Mouse (Mus musculus) MEL (cell line): Measurements from ENCODE around the gene Slc25a11. TPM values are rescaled to one million over a fixed set of nuclear protein-coding genes. Genes with fewer than 3 reads are reported as not detected.

Source experiments
- DNase-seq: peaks from one replicate; pipeline ENCODE4 v3.0.0; 2011; ENCODE audit warnings: low read depth, low spot score
- H3K27ac ChIP-seq: 2 replicates; pipeline ENCODE4 v1.5.1; 2012; ENCODE audit warnings: low read depth, mild to moderate bottlenecking, control low read depth, low read length, moderate library complexity; ENCODE audit not compliant: control insufficient read depth
- H3K27me3 ChIP-seq, 2 experiments: fragments of 150-350 bp in 1 of 2; sonication (generic) in 1 of 2; 2 replicates each; pipeline ENCODE4 v1.6.1; 2012; ENCODE audit warnings: low read length in 2 of 2, mild to moderate bottlenecking in 2 of 2, improper control_type of control experiment in 1 of 2, moderate library complexity in 1 of 2; ENCODE audit not compliant: insufficient read depth in 2 of 2, control insufficient read depth in 1 of 2
- H3K36me3 ChIP-seq, 2 experiments: 2 replicates each; pipeline ENCODE4 v1.6.1; 2012 to 2014; ENCODE audit warnings: low read length in 2 of 2, improper control_type of control experiment in 1 of 2, inconsistent platforms in 1 of 2, mild to moderate bottlenecking in 1 of 2; ENCODE audit not compliant: insufficient read depth in 2 of 2, control insufficient read depth in 1 of 2
- H3K4me1 ChIP-seq, 2 experiments: fragments of 150-350 bp in 1 of 2; sonication (generic) in 1 of 2; 2 replicates each; pipeline ENCODE4 v1.6.1; 2012; ENCODE audit warnings: low read length in 2 of 2, improper control_type of control experiment in 1 of 2, mild to moderate bottlenecking in 1 of 2; ENCODE audit not compliant: insufficient read depth in 2 of 2, control insufficient read depth in 1 of 2
- H3K4me3 ChIP-seq, 2 experiments: fragments of 150-350 bp in 1 of 2; sonication (generic) in 1 of 2; 2 replicates each; pipeline ENCODE4 v1.5.1; 2012; ENCODE audit warnings: low read depth in 2 of 2, low read length in 2 of 2, mild to moderate bottlenecking in 2 of 2, moderate library complexity in 2 of 2, control low read depth in 1 of 2, improper control_type of control experiment in 1 of 2; ENCODE audit not compliant: control insufficient read depth in 1 of 2, insufficient read depth in 1 of 2
- H3K79me2 ChIP-seq: 2 replicates; pipeline ENCODE4 v1.6.1; 2012; ENCODE audit warnings: mild to moderate bottlenecking, low read length, moderate library complexity; ENCODE audit not compliant: control insufficient read depth, poor library complexity, insufficient read depth
- H3K9ac ChIP-seq: 2 replicates; pipeline ENCODE4 v1.6.1; 2012; ENCODE audit warnings: low read depth, mild to moderate bottlenecking, control low read depth, low read length, moderate library complexity; ENCODE audit not compliant: control insufficient read depth, poor library complexity, severe bottlenecking
- H3K9me3 ChIP-seq: fragments of 150-350 bp; sonication (generic); replicated peaks from 2 replicates; pipeline ENCODE4 v1.6.1; 2012; ENCODE audit warnings: mild to moderate bottlenecking, low read length, improper control_type of control experiment, moderate library complexity; ENCODE audit not compliant: insufficient read depth
- BHLHE40 ChIP-seq: IDR thresholded peaks from 2 replicates; pipeline ENCODE4 v1.6.1; 2012; ENCODE audit warnings: low read depth, mild to moderate bottlenecking, inconsistent platforms, low read length, improper control_type of control experiment, borderline replicate concordance
- CHD2 ChIP-seq: IDR thresholded peaks from 2 replicates; pipeline ENCODE4 v1.6.1; 2011; ENCODE audit warnings: low read length, improper control_type of control experiment
- CTCF ChIP-seq, 3 experiments: IDR thresholded peaks in 2 of 3; conservative IDR thresholded peaks in 1 of 3; 2 replicates each; pipeline ENCODE4 v1.5.1; 2011 to 2012; ENCODE audit warnings: low read length in 3 of 3, low read depth in 2 of 3, mild to moderate bottlenecking in 2 of 3, improper control_type of control experiment in 1 of 3, inconsistent platforms in 1 of 3, mixed read lengths in 1 of 3, moderate library complexity in 1 of 3; ENCODE audit not compliant: control insufficient read depth in 1 of 3, insufficient read depth in 1 of 3, poor library complexity in 1 of 3, severe bottlenecking in 1 of 3
- E2F4 ChIP-seq: IDR thresholded peaks from 2 replicates; pipeline ENCODE4 v1.6.1; 2011; ENCODE audit warnings: low read depth, low read length, improper control_type of control experiment, borderline replicate concordance
- ELF1 ChIP-seq: IDR thresholded peaks from 2 replicates; pipeline ENCODE4 v1.6.1; 2014; ENCODE audit warnings: low read depth, mild to moderate bottlenecking, inconsistent platforms, low read length, improper control_type of control experiment, moderate library complexity
- EP300 ChIP-seq, 2 experiments: IDR thresholded peaks; 2 replicates each; pipeline ENCODE4 v1.6.1; 2011; ENCODE audit warnings: improper control_type of control experiment in 2 of 2, low read length in 2 of 2, low read depth in 1 of 2, mild to moderate bottlenecking in 1 of 2
- ETS1 ChIP-seq: IDR thresholded peaks from 2 replicates; pipeline ENCODE4 v1.6.1; 2012; ENCODE audit warnings: low read depth, mild to moderate bottlenecking, inconsistent platforms, low read length, improper control_type of control experiment, moderate library complexity
- GABPA ChIP-seq: IDR thresholded peaks from 2 replicates; pipeline ENCODE4 v1.6.1; 2012; ENCODE audit warnings: low read depth, mild to moderate bottlenecking, inconsistent platforms, low read length, improper control_type of control experiment, moderate library complexity
- GATA1 ChIP-seq: IDR thresholded peaks from 2 replicates; pipeline ENCODE4 v1.6.1; 2011; ENCODE audit warnings: low read depth, low read length, improper control_type of control experiment
- HCFC1 ChIP-seq: IDR thresholded peaks from 2 replicates; pipeline ENCODE4 v1.6.1; 2012; ENCODE audit warnings: low read depth, mild to moderate bottlenecking, inconsistent platforms, low read length, improper control_type of control experiment, moderate library complexity
- JUND ChIP-seq: IDR thresholded peaks from 2 replicates; pipeline ENCODE4 v1.6.1; 2011; ENCODE audit warnings: low read depth, mild to moderate bottlenecking, improper control_type of control experiment, low read length
- KAT2A ChIP-seq: conservative IDR thresholded peaks from 2 replicates; pipeline ENCODE4 v1.6.1; 2012; ENCODE audit warnings: low read depth, low read length, improper control_type of control experiment, inconsistent platforms
- MAFK ChIP-seq: IDR thresholded peaks from 2 replicates; pipeline ENCODE4 v1.6.1; 2011; ENCODE audit warnings: low read depth, mild to moderate bottlenecking, low read length, improper control_type of control experiment, borderline replicate concordance
- MAX ChIP-seq: IDR thresholded peaks from 2 replicates; pipeline ENCODE4 v1.6.1; 2011; ENCODE audit warnings: low read length, improper control_type of control experiment
- MAZ ChIP-seq: IDR thresholded peaks from 2 replicates; pipeline ENCODE4 v1.6.1; 2012; ENCODE audit warnings: low read depth, mild to moderate bottlenecking, inconsistent platforms, low read length, improper control_type of control experiment
- MEF2A ChIP-seq: IDR thresholded peaks from 2 replicates; pipeline ENCODE4 v1.6.1; 2014; ENCODE audit warnings: low read depth, mild to moderate bottlenecking, inconsistent platforms, low read length, improper control_type of control experiment; ENCODE audit not compliant: poor library complexity, insufficient replicate concordance, severe bottlenecking; ENCODE audit errors: extremely low read depth
- MXI1 ChIP-seq: IDR thresholded peaks from 2 replicates; pipeline ENCODE4 v1.6.1; 2011; ENCODE audit warnings: mild to moderate bottlenecking, low read depth, low read length, improper control_type of control experiment
- MYC ChIP-seq: IDR thresholded peaks from 2 replicates; pipeline ENCODE4 v1.6.1; 2011; ENCODE audit warnings: low read depth, mild to moderate bottlenecking, low read length, improper control_type of control experiment, moderate library complexity
- NELFE ChIP-seq: IDR thresholded peaks from 2 replicates; pipeline ENCODE4 v1.6.1; 2011; ENCODE audit warnings: low read depth, low read length, improper control_type of control experiment
- NRF1 ChIP-seq: IDR thresholded peaks from 2 replicates; pipeline ENCODE4 v1.6.1; 2014; ENCODE audit warnings: low read depth, mild to moderate bottlenecking, inconsistent platforms, low read length, improper control_type of control experiment, moderate library complexity; ENCODE audit not compliant: poor library complexity, insufficient read depth, severe bottlenecking
- POLR2A ChIP-seq, 2 experiments: IDR thresholded peaks; 2 replicates each; pipeline ENCODE4 v1.6.1; 2011 to 2012; ENCODE audit warnings: low read length in 2 of 2, mild to moderate bottlenecking in 2 of 2, control low read depth in 1 of 2, improper control_type of control experiment in 1 of 2, low read depth in 1 of 2, moderate library complexity in 1 of 2; ENCODE audit not compliant: control insufficient read depth in 1 of 2, insufficient read depth in 1 of 2, poor library complexity in 1 of 2
- POLR2AphosphoS2 ChIP-seq: IDR thresholded peaks from 2 replicates; pipeline ENCODE4 v1.6.1; 2011; ENCODE audit warnings: low read length, improper control_type of control experiment
- POLR2AphosphoS5 ChIP-seq: IDR thresholded peaks from 2 replicates; pipeline ENCODE4 v1.6.1; 2012; ENCODE audit warnings: low read depth, borderline replicate concordance, mild to moderate bottlenecking, inconsistent platforms, low read length, moderate library complexity, mixed read lengths
- RCOR1 ChIP-seq: IDR thresholded peaks from 2 replicates; pipeline ENCODE4 v1.6.1; 2012; ENCODE audit warnings: low read depth, mild to moderate bottlenecking, inconsistent platforms, low read length, improper control_type of control experiment
- SIN3A ChIP-seq: IDR thresholded peaks from 2 replicates; pipeline ENCODE4 v1.6.1; 2012; ENCODE audit warnings: low read length, improper control_type of control experiment, inconsistent platforms
- SMC3 ChIP-seq: IDR thresholded peaks from 2 replicates; pipeline ENCODE4 v1.6.1; 2011; ENCODE audit warnings: low read depth, low read length, improper control_type of control experiment
- TAL1 ChIP-seq: IDR thresholded peaks from 2 replicates; pipeline ENCODE4 v1.6.1; 2012; ENCODE audit warnings: mild to moderate bottlenecking, inconsistent platforms, low read length, moderate library complexity, mixed read lengths
- TBP ChIP-seq: IDR thresholded peaks from 2 replicates; pipeline ENCODE4 v1.8.0; 2011; ENCODE audit warnings: low read depth, low read length, improper control_type of control experiment
- TCF12 ChIP-seq: IDR thresholded peaks from 2 replicates; pipeline ENCODE4 v1.6.1; 2014; ENCODE audit warnings: low read depth, mild to moderate bottlenecking, inconsistent platforms, low read length, improper control_type of control experiment, moderate library complexity
- UBTF ChIP-seq: IDR thresholded peaks from 2 replicates; pipeline ENCODE4 v1.6.1; 2012; ENCODE audit warnings: low read depth, mild to moderate bottlenecking, inconsistent platforms, low read length, improper control_type of control experiment, moderate library complexity, borderline replicate concordance; ENCODE audit not compliant: insufficient read depth
- USF1 ChIP-seq: IDR thresholded peaks from 2 replicates; pipeline ENCODE4 v1.6.1; 2014; ENCODE audit warnings: low read depth, mild to moderate bottlenecking, inconsistent platforms, low read length, improper control_type of control experiment, moderate library complexity
- USF2 ChIP-seq, 2 experiments: IDR thresholded peaks; 2 replicates each; pipeline ENCODE4 v1.6.1; 2011 to 2012; ENCODE audit warnings: improper control_type of control experiment in 2 of 2, low read length in 2 of 2, borderline replicate concordance in 1 of 2, inconsistent platforms in 1 of 2, low read depth in 1 of 2, mild to moderate bottlenecking in 1 of 2; ENCODE audit not compliant: insufficient read depth in 1 of 2
- ZC3H11A ChIP-seq: IDR thresholded peaks from 2 replicates; pipeline ENCODE4 v1.6.1; 2012; ENCODE audit warnings: low read depth, mild to moderate bottlenecking, inconsistent platforms, low read length, improper control_type of control experiment
- ZKSCAN1 ChIP-seq: IDR thresholded peaks from 2 replicates; pipeline ENCODE4 v1.6.1; 2012; ENCODE audit warnings: low read depth, mild to moderate bottlenecking, inconsistent platforms, low read length, improper control_type of control experiment, moderate library complexity
- ZMIZ1 ChIP-seq: IDR thresholded peaks from 2 replicates; pipeline ENCODE4 v1.6.1; 2012; ENCODE audit warnings: low read depth, mild to moderate bottlenecking, inconsistent platforms, low read length, improper control_type of control experiment, moderate library complexity
- ZNF384 ChIP-seq: IDR thresholded peaks from 2 replicates; pipeline ENCODE4 v1.6.1; 2012; ENCODE audit warnings: low read depth, mild to moderate bottlenecking, inconsistent platforms, low read length, improper control_type of control experiment
- polyA plus RNA-seq, 2 experiments: library from polyadenylated mRNA; stranded (reverse) in 1 of 2; unstranded in 1 of 2; fragments of >175 nt in 1 of 2; fragments of >200 nt in 1 of 2; gene quantifications; 2 replicates each; pipeline versions ENCODE4 v1.2.1 to v1.2.4; 2012; ENCODE audit warnings: low replicate concordance in 2 of 2, low read depth in 1 of 2; ENCODE audit not compliant: insufficient read length in 2 of 2, insufficient read depth in 1 of 2, missing spikeins in 1 of 2
- total RNA-seq: library from RNA; depleted of rRNA; stranded (reverse); fragments of 300-350 nt; gene quantifications from 2 replicates; pipeline ENCODE4 v1.2.3, GENCODE M21; 2012

Slc25a11 gene
- total and polyA plus RNA-seq, 3 experiments = 96.3 to 145 (median 114) TPM

DNA sequence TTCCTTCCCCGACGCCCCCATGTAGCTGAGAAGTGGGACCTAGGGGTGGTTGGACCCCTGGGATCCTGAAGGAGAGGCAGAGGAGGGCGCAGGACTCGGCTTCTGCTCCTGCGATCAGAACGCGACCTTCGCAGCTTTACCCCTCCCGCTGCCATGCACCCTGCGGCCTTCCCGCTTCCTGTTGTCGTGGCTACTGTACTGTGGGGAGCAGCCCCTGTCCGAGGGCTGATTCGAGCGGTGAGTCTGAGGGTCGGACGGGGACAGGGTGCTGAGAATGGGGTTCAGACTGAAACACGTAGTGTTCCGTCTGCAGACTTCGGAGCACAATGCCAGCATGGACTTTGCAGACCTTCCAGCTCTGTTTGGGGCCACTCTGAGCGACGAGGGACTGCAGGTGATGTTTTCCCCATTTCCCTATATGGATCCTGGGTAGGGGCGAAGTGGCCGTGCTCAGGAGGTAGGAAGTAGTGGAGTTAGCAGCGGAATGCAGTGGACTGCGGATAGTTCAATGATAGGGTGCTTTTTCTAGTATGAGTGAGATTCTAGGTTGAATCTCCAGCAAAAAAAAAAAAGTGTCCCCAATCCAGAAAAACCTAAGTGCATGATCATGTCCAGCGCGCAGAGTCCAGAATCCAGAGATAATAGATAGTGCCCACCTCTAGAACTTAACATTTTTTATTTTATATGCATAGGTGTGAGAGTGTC, 589 bp upstream of the Slc25a11 start:
- DNase-seq = peak; percentile 71
- H3K4me1 ChIP-seq = peaks cover 12 to 50% of the 10 kb centered on the region in 2 experiments
- no peaks in the 10 kb centered on the region for H3K27me3 ChIP-seq
- H3K4me3 ChIP-seq = peak overlapping the region; percentile 54 to 83
- H3K9me3 ChIP-seq = no peaks in the 10 kb centered on the region
- peak overlapping the region; percentile 95 for H3K27ac ChIP-seq
- peaks cover 15 to 53% of the 10 kb centered on the region in 2 experiments for H3K36me3 ChIP-seq
- peak overlapping the region; percentile 92 for H3K9ac ChIP-seq
- H3K79me2 ChIP-seq = peaks cover 66% of the 10 kb centered on the region
- TF ChIP-seq UBTF (no peak; the same call in 1 of the 2 replicates), RCOR1 (no peak), ZMIZ1 (peak; percentile 59), CHD2 (no peak), SMC3 (peak; percentile 9; the same call in 1 of the 2 replicates), SIN3A (peak; percentile 9; the same call in 1 of the 2 replicates), NELFE (peak; percentile 40), CTCF (IDR thresholded peaks at IDR 0.05 in 2 of 3, conservative IDR thresholded peaks at IDR 0.05 in 1 of 3; ENCODE audit: control insufficient read depth in 1 of 3, insufficient read depth in 1 of 3, low read depth in 2 of 3, low read length in 3 of 3, poor library complexity in 1 of 3, severe bottlenecking in 1 of 3) (no peak), MEF2A (no peak), ZNF384 (no peak; the same call in 1 of the 2 replicates), ZC3H11A (no peak), POLR2AphosphoS2 (peak; percentile 54; the same call in 1 of the 2 replicates), ETS1 (no peak), GABPA (no peak), USF1 (no peak), ZKSCAN1 (0 out of 2 replicates have a peak, but pooled peaks have one; percentile 20), MAZ (no peak), TCF12 (0 out of 2 replicates have a peak, but pooled peaks have one; percentile 15), MAFK (no peak), KAT2A (no peak; the same call in 1 of the 2 replicates), POLR2AphosphoS5 (no peak), ELF1 (no peak), HCFC1 (no peak), MXI1 (peak; percentile 26; the same call in 1 of the 2 replicates), E2F4 (no peak), USF2 (IDR thresholded peaks at IDR 0.05; ENCODE audit: borderline replicate concordance in 1 of 2, insufficient read depth in 1 of 2, low read depth in 1 of 2, low read length in 2 of 2) (no peak), GATA1 (no peak), MYC (no peak), MAX (0 out of 2 replicates have a peak, but pooled peaks have one; percentile 46), TAL1 (no peak), POLR2A (IDR thresholded peaks at IDR 0.05; ENCODE audit: control insufficient read depth in 1 of 2, insufficient read depth in 1 of 2, low read depth in 1 of 2, low read length in 2 of 2, poor library complexity in 1 of 2) (peak; percentile 25 to 49; a peak in 2 of 4 replicates), EP300 (IDR thresholded peaks at IDR 0.05; ENCODE audit: low read depth in 1 of 2, low read length in 2 of 2) (no peak), JUND (no peak), BHLHE40 (no peak), NRF1 (no peak), TBP (no peak)
